Mouse (Mus musculus): ENCODE data around the gene Sh3bgrl2. TPM values are rescaled to one million over a fixed set of nuclear protein-coding genes. Genes with fewer than 3 reads are reported as not detected.
A peak's percentile ranks its signal among the peaks of the same experiment; 100 is the strongest.

Sh3bgrl2 gene
- polyA plus RNA-seq, 1 experiment, result 29.9 TPM

DNA sequence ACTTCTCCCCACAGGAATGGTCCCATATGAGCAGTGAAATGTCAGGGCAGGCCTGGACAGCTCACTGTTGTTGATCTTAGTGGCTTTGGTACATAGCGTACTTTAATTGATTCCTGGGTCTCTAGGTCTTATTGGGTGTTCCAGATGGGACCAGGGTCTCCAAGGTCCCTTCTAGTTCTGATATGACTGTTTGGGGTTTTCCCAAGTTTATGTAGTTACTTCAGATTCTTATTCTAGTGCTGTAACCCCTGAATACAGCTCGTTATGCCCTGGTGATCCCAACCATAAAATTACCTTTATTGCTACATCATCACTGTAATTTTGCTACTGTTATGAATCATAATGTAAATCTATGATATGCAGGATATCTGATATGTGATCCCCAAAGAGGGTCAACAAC, 98.1 kb downstream of the Sh3bgrl2 start:
- DNase-seq, result no peak
- no peak overlapping the region for H3K27ac ChIP-seq (ENCODE audit: insufficient read depth, low read length)
- H3K4me3 ChIP-seq (replicated peaks; ENCODE audit: insufficient read depth, low read depth, low read length), result no peak overlapping the region
- WGBS, result 92% methylated on average over 2 of the region's 2 CpGs
- no peaks in the 10 kb centered on the region for H3K27me3 ChIP-seq (ENCODE audit: control insufficient read depth, insufficient read depth, low read length)
- TF ChIP-seq POLR2A (IDR thresholded peaks at IDR 0.05; ENCODE audit: borderline replicate concordance, insufficient read depth, low read length) (no peak), CTCF (IDR thresholded peaks at IDR 0.05; ENCODE audit: borderline replicate concordance, insufficient read depth, low read depth, low read length) (no peak)
- no peaks in the 10 kb centered on the region for H3K4me1 ChIP-seq (ENCODE audit: control insufficient read depth, insufficient read depth, low read length)

- Histone ChIP-seq H3K27me3 (ENCODE audit: control insufficient read depth, insufficient read depth, low read length) (no peaks in the 10 kb centered on the region), H3K4me1 (ENCODE audit: control insufficient read depth, insufficient read depth, low read length) (no peaks in the 10 kb centered on the region), H3K4me3 (replicated peaks; ENCODE audit: insufficient read depth, low read depth, low read length) (no peak overlapping the region), H3K27ac (ENCODE audit: insufficient read depth, low read length) (no peak overlapping the region)
- TF ChIP-seq POLR2A (IDR thresholded peaks at IDR 0.05; ENCODE audit: borderline replicate concordance, insufficient read depth, low read length) (no peak), CTCF (IDR thresholded peaks at IDR 0.05; ENCODE audit: borderline replicate concordance, insufficient read depth, low read depth, low read length) (no peak)
- WGBS, result 74% methylated on average over 5 of the region's 5 CpGs
- no peak for DNase-seq
Measured at GRCm38 (mm10) chr9:83646691-83647090, 98.6 kb downstream of the Sh3bgrl2 start.

GRCm38 (mm10) chr9:83647919-83648705, 100.0 kb downstream of the Sh3bgrl2 start:
- Histone ChIP-seq H3K27me3 (ENCODE audit: control insufficient read depth, insufficient read depth, low read length) (no peaks in the 10 kb centered on the region), H3K4me3 (replicated peaks; ENCODE audit: insufficient read depth, low read depth, low read length) (no peak overlapping the region), H3K27ac (ENCODE audit: insufficient read depth, low read length) (no peak overlapping the region), H3K4me1 (ENCODE audit: control insufficient read depth, insufficient read depth, low read length) (no peaks in the 10 kb centered on the region)
- 31% methylated on average over 7 of the region's 7 CpGs for WGBS
- TF ChIP-seq POLR2A (IDR thresholded peaks at IDR 0.05; ENCODE audit: borderline replicate concordance, insufficient read depth, low read length) (no peak), CTCF (IDR thresholded peaks at IDR 0.05; ENCODE audit: borderline replicate concordance, insufficient read depth, low read depth, low read length) (no peak)
- peak in 1 of 2 experiments; percentile 8 for DNase-seq

- TF ChIP-seq CTCF (IDR thresholded peaks at IDR 0.05; ENCODE audit: borderline replicate concordance, insufficient read depth, low read depth, low read length), result no peak
- TF ChIP-seq POLR2A (IDR thresholded peaks at IDR 0.05; ENCODE audit: borderline replicate concordance, insufficient read depth, low read length), result no peak
- DNase-seq, result no peak
- WGBS, result 35% methylated on average over 3 of the region's 3 CpGs
- Histone ChIP-seq H3K27me3 (ENCODE audit: control insufficient read depth, insufficient read depth, low read length) (no peaks in the 10 kb centered on the region), H3K27ac (ENCODE audit: insufficient read depth, low read length) (no peak overlapping the region), H3K4me1 (ENCODE audit: control insufficient read depth, insufficient read depth, low read length) (no peaks in the 10 kb centered on the region), H3K4me3 (replicated peaks; ENCODE audit: insufficient read depth, low read depth, low read length) (no peak overlapping the region)
Measured at GRCm38 (mm10) chr9:83648733-83649132, 100.6 kb downstream of the Sh3bgrl2 start.

GRCm38 (mm10) chr9:83652015-83652414, 103.9 kb downstream of the Sh3bgrl2 start:
- whole genome bisulfite sequencing, result 90% methylated on average over 13 of the region's 13 CpGs

GRCm38 (mm10) chr9:83652590-83653172, 104.6 kb downstream of the Sh3bgrl2 start:
- DNase-seq, result no peak
- TF ChIP-seq POLR2A (IDR thresholded peaks at IDR 0.05; ENCODE audit: borderline replicate concordance, insufficient read depth, low read length), result no peak
- peak; percentile 44; the same call in 1 of the 2 replicates for TF ChIP-seq CTCF (IDR thresholded peaks at IDR 0.05; ENCODE audit: borderline replicate concordance, insufficient read depth, low read depth, low read length)
- H3K4me1 ChIP-seq (ENCODE audit: control insufficient read depth, insufficient read depth, low read length), result no peaks in the 10 kb centered on the region
- 33% methylated on average over 15 of the region's 15 CpGs for WGBS
- no peaks in the 10 kb centered on the region for H3K27me3 ChIP-seq (ENCODE audit: control insufficient read depth, insufficient read depth, low read length)
- H3K27ac ChIP-seq (ENCODE audit: insufficient read depth, low read length), result no peak overlapping the region
- no peak overlapping the region for H3K4me3 ChIP-seq (replicated peaks; ENCODE audit: insufficient read depth, low read depth, low read length)

More at GRCm38 (mm10) chr9:83652015-83652414, 103.9 kb downstream of the Sh3bgrl2 start:
- Histone ChIP-seq H3K27me3 (ENCODE audit: control insufficient read depth, insufficient read depth, low read length) (no peaks in the 10 kb centered on the region), H3K27ac (ENCODE audit: insufficient read depth, low read length) (no peak overlapping the region), H3K4me1 (ENCODE audit: control insufficient read depth, insufficient read depth, low read length) (no peaks in the 10 kb centered on the region), H3K4me3 (replicated peaks; ENCODE audit: insufficient read depth, low read depth, low read length) (no peak overlapping the region)
- TF ChIP-seq CTCF (IDR thresholded peaks at IDR 0.05; ENCODE audit: borderline replicate concordance, insufficient read depth, low read depth, low read length) (no peak), POLR2A (IDR thresholded peaks at IDR 0.05; ENCODE audit: borderline replicate concordance, insufficient read depth, low read length) (no peak)
- no peak for DNase-seq

GRCm38 (mm10) chr9:83654601-83655000, 106.5 kb downstream of the Sh3bgrl2 start:
- Histone ChIP-seq H3K27me3 (ENCODE audit: control insufficient read depth, insufficient read depth, low read length) (no peaks in the 10 kb centered on the region), H3K4me1 (ENCODE audit: control insufficient read depth, insufficient read depth, low read length) (no peaks in the 10 kb centered on the region), H3K27ac (ENCODE audit: insufficient read depth, low read length) (no peak overlapping the region), H3K4me3 (replicated peaks; ENCODE audit: insufficient read depth, low read depth, low read length) (no peak overlapping the region)
- no peak for DNase-seq
- no peak for TF ChIP-seq POLR2A (IDR thresholded peaks at IDR 0.05; ENCODE audit: borderline replicate concordance, insufficient read depth, low read length)
- no peak for TF ChIP-seq CTCF (IDR thresholded peaks at IDR 0.05; ENCODE audit: borderline replicate concordance, insufficient read depth, low read depth, low read length)
- 68% methylated on average over 5 of the region's 5 CpGs for WGBS

Data from cerebellum, adult 2 months (tissue).